Mouse (Mus musculus): ENCODE results near the gene Abca14.

The Abca14 gene

GRCm38 (mm10) chr7:120203789-120204188, at the start of gene Abca14:
Gene Abca14 (plus strand): TSS chr7:120203961.
- peak; percentile 83 for DNase-seq (ENCODE audit: low spot score)

GRCm38 (mm10) chr7:120156841-120157409, 46.8 kb upstream of the Abca14 start:
- DNase-seq (ENCODE audit: low spot score): no peak

- DNase-seq (ENCODE audit: low spot score): no peak
Observed at GRCm38 (mm10) chr7:120157575-120158061, 46.1 kb upstream of the Abca14 start.

GRCm38 (mm10) chr7:120158121-120158613, 45.6 kb upstream of the Abca14 start:
- no peak for DNase-seq (ENCODE audit: low spot score)

- DNase-seq (ENCODE audit: low spot score): no peak
Observed at GRCm38 (mm10) chr7:120163581-120164251, 40.0 kb upstream of the Abca14 start.

GRCm38 (mm10) chr7:120172188-120172700, 31.5 kb upstream of the Abca14 start:
- no peak for DNase-seq (ENCODE audit: low spot score)

- DNase-seq (ENCODE audit: low spot score): no peak
Observed at GRCm38 (mm10) chr7:120173603-120174244, 30.0 kb upstream of the Abca14 start, which contains the start of gene Anks4b. Gene Anks4b (plus strand): TSS chr7:120173858.

- no peak for DNase-seq (ENCODE audit: low spot score)
Observed at GRCm38 (mm10) chr7:120174723-120175504, 28.8 kb upstream of the Abca14 start.

- DNase-seq (ENCODE audit: low spot score): no peak
Observed at GRCm38 (mm10) chr7:120177611-120178010, 26.1 kb upstream of the Abca14 start.

- no peak for DNase-seq (ENCODE audit: low spot score)
Observed at GRCm38 (mm10) chr7:120178935-120179334, 24.8 kb upstream of the Abca14 start.

GRCm38 (mm10) chr7:120180547-120180946, 23.2 kb upstream of the Abca14 start:
- no peak for DNase-seq (ENCODE audit: low spot score)

GRCm38 (mm10) chr7:120181401-120182230, 22.1 kb upstream of the Abca14 start:
- no peak for DNase-seq (ENCODE audit: low spot score)

GRCm38 (mm10) chr7:120182891-120183290, 20.9 kb upstream of the Abca14 start:
- no peak for DNase-seq (ENCODE audit: low spot score)

GRCm38 (mm10) chr7:120188946-120189345, 14.8 kb upstream of the Abca14 start:
- DNase-seq (ENCODE audit: low spot score): no peak

- DNase-seq (ENCODE audit: low spot score): no peak
Observed at GRCm38 (mm10) chr7:120189369-120190149, 14.2 kb upstream of the Abca14 start.

GRCm38 (mm10) chr7:120190150-120190665, 13.6 kb upstream of the Abca14 start:
- DNase-seq (ENCODE audit: low spot score): no peak

- DNase-seq (ENCODE audit: low spot score): no peak
Observed at GRCm38 (mm10) chr7:120192207-120192606, 11.6 kb upstream of the Abca14 start.

GRCm38 (mm10) chr7:120192816-120193215, 10.9 kb upstream of the Abca14 start:
- no peak for DNase-seq (ENCODE audit: low spot score)

- DNase-seq (ENCODE audit: low spot score): no peak
Observed at GRCm38 (mm10) chr7:120195207-120195606, 8.6 kb upstream of the Abca14 start.

GRCm38 (mm10) chr7:120201231-120201744, 2.5 kb upstream of the Abca14 start:
- no peak for DNase-seq (ENCODE audit: low spot score)

Data from ovary, postnatal 36 days (tissue).